Mouse (Mus musculus) stomach, embryonic 16.5 days (tissue): ENCODE results near the gene Gm17359. TPM values are rescaled to one million over a fixed set of nuclear protein-coding genes. Genes with fewer than 3 reads are reported as not detected.

Experiments used
- ATAC-seq: fragments of 200-750 bp; cut with Nextera tagmentation; 2 replicates; pipeline ENCODE4 v1.8.0; 2017; ENCODE audit warnings: moderate number of reproducible peaks, moderate TSS enrichment; ENCODE audit not compliant: insufficient read depth, low FRiP score
- H3K27ac ChIP-seq: fragments of 300-500 bp; sonication (generic); 2 replicates; pipeline ENCODE4 v1.5.1; 2014; ENCODE audit warnings: low read length
- H3K27me3 ChIP-seq: fragments of 300-500 bp; sonication (generic); 2 replicates; pipeline ENCODE4 v1.6.1; 2014; ENCODE audit warnings: low read length, control low read depth, mixed read lengths; ENCODE audit not compliant: control insufficient read depth, insufficient read depth
- H3K36me3 ChIP-seq: fragments of 300-500 bp; sonication (generic); 2 replicates; pipeline ENCODE4 v1.6.1; 2014; ENCODE audit warnings: low read length; ENCODE audit not compliant: control insufficient read depth, insufficient read depth
- H3K4me1 ChIP-seq: fragments of 300-500 bp; sonication (generic); 2 replicates; pipeline ENCODE4 v1.6.1; 2014; ENCODE audit warnings: low read length, control low read depth, mixed read lengths; ENCODE audit not compliant: control insufficient read depth, insufficient read depth
- H3K4me2 ChIP-seq: fragments of 300-500 bp; sonication (generic); 2 replicates; pipeline ENCODE4 v1.6.1; 2014; ENCODE audit warnings: low read depth, low read length, mixed read lengths
- H3K4me3 ChIP-seq: fragments of 300-500 bp; sonication (generic); replicated peaks from 2 replicates; pipeline ENCODE4 v1.5.1; 2014; ENCODE audit warnings: mild to moderate bottlenecking, low read length
- H3K9ac ChIP-seq: fragments of 300-500 bp; sonication (generic); 2 replicates; pipeline ENCODE4 v1.6.1; 2014; ENCODE audit warnings: low read length
- H3K9me3 ChIP-seq: fragments of 300-500 bp; sonication (generic); replicated peaks from 2 replicates; pipeline ENCODE4 v1.6.1; 2016; ENCODE audit warnings: low read length, control low read depth; ENCODE audit not compliant: control insufficient read depth
- WGBS: fragments of 180-500 bp; shearing (Covaris S2); extraction: QIAGEN DNeasy Blood & Tissue Kit; methylation state at CpG from one replicate; pipeline ENCODE4 v1.1.7; 2014; 5-methylcytosine and 5-hydroxymethylcytosine counted together
- polyA plus RNA-seq: library from polyadenylated mRNA; unstranded; fragments of >200 nt; fragmentation: Nextera tagmentation; extraction: Ambion mirVana; gene quantifications from 2 replicates; pipeline ENCODE4 v1.2.1, GENCODE M21; 2015

Gene Gm17359
- polyA plus RNA-seq, 1 experiment from 2014 or later, result not detected

DNA sequence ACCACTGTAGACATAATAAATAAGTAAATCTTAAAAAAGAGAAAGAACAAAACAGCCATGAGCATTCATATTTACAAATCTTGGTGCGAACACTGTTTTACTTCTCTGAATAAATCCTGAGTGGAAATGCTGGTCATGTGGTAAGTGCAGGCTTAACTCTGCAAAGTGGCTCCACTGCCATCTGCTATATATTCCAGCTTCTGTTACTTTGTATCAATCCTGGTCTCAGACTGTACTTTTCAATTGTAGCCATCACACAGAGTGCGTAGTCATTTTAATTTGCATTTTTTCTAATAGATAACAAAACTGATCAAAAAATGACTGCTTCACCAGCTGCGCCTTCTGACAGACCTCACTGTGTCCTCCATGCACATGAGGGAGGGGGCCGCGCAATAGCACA, 133.0 kb downstream of the Gm17359 start:
- Histone ChIP-seq H3K36me3 (0 out of 2 replicates have a peak, but pooled peaks cover 5% of the 10 kb centered on the region), H3K9me3 (no peaks in the 10 kb centered on the region), H3K27ac (no peak overlapping the region), H3K4me2 (no peak overlapping the region), H3K9ac (no peak overlapping the region), H3K4me3 (no peak overlapping the region), H3K4me1 (no peaks in the 10 kb centered on the region), H3K27me3 (no peaks in the 10 kb centered on the region)
- ATAC-seq, result no peak
- 97% methylated on average over 5 of the region's 5 CpGs for WGBS

DNA sequence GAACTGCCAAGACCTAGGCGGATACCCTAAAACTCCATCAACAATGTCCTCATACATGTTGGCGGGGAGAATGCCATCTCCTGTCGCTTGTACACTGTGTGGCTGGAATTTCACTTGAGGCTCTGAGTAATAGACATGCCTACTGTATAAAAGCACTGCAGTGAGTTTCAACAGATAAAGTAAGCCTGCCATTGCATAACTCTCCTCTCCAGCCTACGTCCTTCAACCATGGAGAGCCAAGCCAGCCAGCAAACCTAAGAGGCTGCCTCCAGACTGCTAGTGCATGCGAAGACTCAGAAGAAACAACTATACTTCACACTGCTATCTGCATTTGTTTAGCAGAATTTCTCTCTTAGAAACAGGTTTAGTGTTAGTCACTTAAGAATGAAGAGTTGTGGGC, 135.9 kb downstream of the Gm17359 start:
- Histone ChIP-seq H3K4me2 (no peak overlapping the region), H3K4me3 (no peak overlapping the region), H3K9me3 (no peaks in the 10 kb centered on the region), H3K27ac (no peak overlapping the region), H3K4me1 (no peaks in the 10 kb centered on the region), H3K36me3 (0 out of 2 replicates have a peak, but pooled peaks cover 3% of the 10 kb centered on the region), H3K27me3 (no peaks in the 10 kb centered on the region), H3K9ac (no peak overlapping the region)
- WGBS, result 94% methylated on average over 5 of the region's 5 CpGs
- ATAC-seq, result no peak

DNA sequence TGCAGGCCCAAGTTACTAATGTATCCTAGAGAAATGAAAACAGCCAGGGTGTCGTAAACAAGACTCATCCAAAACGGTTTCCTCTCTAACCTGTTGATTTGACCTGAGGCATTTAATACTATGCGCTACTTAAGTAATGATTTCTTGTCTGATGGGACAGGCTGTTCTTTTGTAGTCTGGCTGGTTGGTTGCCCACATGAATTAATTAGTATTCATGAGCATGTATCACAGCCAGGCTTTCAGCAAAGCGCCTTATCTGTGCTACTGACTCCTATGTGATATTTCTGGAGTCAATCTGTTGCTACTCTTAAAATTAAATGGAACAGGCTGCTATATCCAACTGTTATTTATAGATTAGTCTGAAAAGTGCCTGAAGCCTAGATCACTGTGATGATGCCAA, 138.4 kb downstream of the Gm17359 start:
- Histone ChIP-seq H3K4me1 (no peaks in the 10 kb centered on the region), H3K4me3 (no peak overlapping the region), H3K27ac (no peak overlapping the region), H3K4me2 (no peak overlapping the region), H3K9ac (no peak overlapping the region), H3K9me3 (no peaks in the 10 kb centered on the region), H3K36me3 (peaks cover 13% of the 10 kb centered on the region; the same call in 1 of the 2 replicates), H3K27me3 (no peaks in the 10 kb centered on the region)
- 81% methylated on average over 4 of the region's 4 CpGs for WGBS
- no peak for ATAC-seq

DNA sequence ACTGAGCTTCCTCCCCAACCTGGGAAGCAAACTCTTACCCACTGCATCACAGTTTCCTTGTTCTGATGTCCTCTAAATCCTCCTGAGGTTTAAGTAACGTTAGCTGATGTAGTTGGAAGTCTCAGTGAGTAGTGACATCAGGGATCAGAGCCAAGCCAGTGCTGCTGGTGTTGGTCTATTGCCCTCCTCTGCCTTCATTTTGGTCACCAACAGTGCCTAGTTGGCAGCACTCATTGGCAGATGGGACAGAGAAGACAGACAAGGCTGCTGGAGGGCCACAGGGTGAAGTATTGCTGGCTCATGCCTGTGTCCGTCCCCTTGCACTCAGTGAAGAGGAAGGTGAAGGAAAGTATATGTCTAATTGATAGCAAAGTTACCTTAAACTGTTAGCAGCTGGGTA, 139.5 kb downstream of the Gm17359 start:
- Histone ChIP-seq H3K27ac (no peak overlapping the region), H3K27me3 (no peaks in the 10 kb centered on the region), H3K4me2 (no peak overlapping the region), H3K9ac (no peak overlapping the region), H3K4me3 (no peak overlapping the region), H3K4me1 (no peaks in the 10 kb centered on the region), H3K36me3 (peaks cover 13% of the 10 kb centered on the region; the same call in 1 of the 2 replicates), H3K9me3 (no peaks in the 10 kb centered on the region)
- ATAC-seq, result no peak
- 77% methylated on average over 2 of the region's 2 CpGs for WGBS

DNA sequence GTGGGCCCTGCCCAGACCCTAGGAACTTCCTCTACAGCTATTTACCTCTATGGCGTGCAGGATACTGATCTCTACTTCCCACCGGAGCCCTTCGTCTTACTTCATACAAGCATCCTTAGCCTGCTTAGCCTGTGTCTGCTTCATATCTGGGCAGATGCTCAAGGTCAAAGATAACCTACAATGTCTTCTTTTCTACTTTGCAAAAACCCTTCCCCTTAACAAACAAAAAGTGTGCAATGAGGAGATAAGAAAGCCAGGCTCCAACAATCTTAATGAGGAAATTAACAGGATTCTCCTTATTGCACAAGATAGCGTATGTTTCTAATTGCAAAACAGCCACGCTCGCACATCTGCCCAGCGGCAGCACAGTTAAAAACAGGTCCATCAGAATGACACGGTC, 141.9 kb downstream of the Gm17359 start:
- Histone ChIP-seq H3K36me3 (peaks cover 17% of the 10 kb centered on the region; the same call in 1 of the 2 replicates), H3K27ac (no peak overlapping the region)

DNA sequence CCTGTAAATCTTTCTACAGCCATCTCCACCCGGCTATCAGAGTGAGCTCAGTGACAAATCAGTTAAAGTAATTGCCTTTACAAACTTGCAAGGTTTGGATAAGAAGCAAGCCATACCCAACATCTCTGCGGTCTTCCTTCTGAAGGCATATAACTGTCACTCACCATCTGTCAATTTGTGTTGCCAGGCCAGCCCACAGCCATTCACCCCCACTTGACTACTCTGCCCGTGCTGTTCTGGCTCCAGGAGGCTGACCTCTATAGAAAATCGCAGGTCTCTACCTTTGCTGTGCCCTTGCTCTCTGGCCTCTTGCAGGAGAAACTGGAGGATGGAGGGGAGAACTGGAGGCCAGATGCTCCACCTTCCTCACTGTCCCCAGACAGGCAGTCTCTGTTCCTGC, 142.4 kb downstream of the Gm17359 start:
- H3K9me3 ChIP-seq, result no peaks in the 10 kb centered on the region
- no peak overlapping the region for H3K27ac ChIP-seq
- no peak overlapping the region for H3K9ac ChIP-seq
- no peak overlapping the region for H3K4me3 ChIP-seq
- no peaks in the 10 kb centered on the region for H3K27me3 ChIP-seq
- H3K36me3 ChIP-seq, result peaks cover 19% of the 10 kb centered on the region; the same call in 1 of the 2 replicates
- H3K4me2 ChIP-seq, result no peak overlapping the region
- no peaks in the 10 kb centered on the region for H3K4me1 ChIP-seq
- 83% methylated on average over 4 of the region's 4 CpGs for WGBS
- ATAC-seq, result no peak

More for the DNA sequence above, 141.9 kb downstream of the Gm17359 start:
- 88% methylated on average over 8 of the region's 8 CpGs for WGBS
- H3K4me1 ChIP-seq, result no peaks in the 10 kb centered on the region
- H3K4me2 ChIP-seq, result no peak overlapping the region
- no peak for ATAC-seq
- no peak overlapping the region for H3K9ac ChIP-seq
- no peaks in the 10 kb centered on the region for H3K27me3 ChIP-seq
- H3K9me3 ChIP-seq, result no peaks in the 10 kb centered on the region
- H3K4me3 ChIP-seq, result no peak overlapping the region

DNA sequence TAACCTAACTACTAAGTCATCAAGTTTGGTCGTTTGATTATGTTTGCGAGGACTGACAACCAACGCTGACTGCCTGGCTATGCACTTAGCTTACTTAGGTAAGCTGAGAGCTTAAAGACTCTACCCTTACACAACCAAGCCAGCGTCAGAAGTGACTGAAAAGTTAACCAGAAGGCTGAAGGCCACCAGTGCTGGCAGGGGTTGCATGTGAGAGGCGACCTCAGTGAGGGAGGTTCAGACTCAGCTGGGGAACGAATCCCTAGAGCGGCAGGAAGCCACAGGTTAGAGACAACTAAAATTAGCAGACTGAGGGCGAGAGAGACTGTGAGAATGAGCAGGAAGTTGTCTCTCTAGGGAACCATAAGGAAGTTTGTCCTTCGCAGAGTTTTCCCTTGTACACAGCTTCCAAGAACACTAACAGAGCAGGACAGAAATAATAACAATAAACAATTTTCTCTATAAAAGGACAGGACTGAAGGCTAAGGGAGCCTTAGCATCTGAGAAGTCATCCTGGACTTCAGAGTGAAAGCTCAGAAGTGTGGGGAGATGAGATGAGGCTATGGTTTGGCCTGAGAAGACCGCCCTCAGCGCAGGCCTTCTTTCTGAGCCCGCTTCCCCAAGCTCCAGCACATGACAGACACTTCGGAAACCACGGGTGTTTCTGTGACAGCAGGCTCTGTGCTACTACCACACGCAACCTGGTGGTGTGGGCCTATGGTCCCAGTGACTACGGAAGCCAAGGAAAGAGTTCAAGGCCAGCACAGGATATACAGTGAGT, 148.0 kb downstream of the Gm17359 start:
- no peaks in the 10 kb centered on the region for H3K4me1 ChIP-seq
- H3K27ac ChIP-seq, result peak overlapping the region; percentile 57; the same call in 1 of the 2 replicates
- H3K4me2 ChIP-seq, result no peak overlapping the region
- no peaks in the 10 kb centered on the region for H3K27me3 ChIP-seq
- H3K4me3 ChIP-seq, result no peak overlapping the region
- ATAC-seq, result 0 out of 2 replicates have a peak, but pooled peaks have one; percentile 17
- H3K36me3 ChIP-seq, result peaks cover 7% of the 10 kb centered on the region; the same call in 1 of the 2 replicates
- H3K9me3 ChIP-seq, result no peaks in the 10 kb centered on the region
- H3K9ac ChIP-seq, result no peak overlapping the region
- whole genome bisulfite sequencing, result 82% methylated on average over 16 of the region's 16 CpGs

DNA sequence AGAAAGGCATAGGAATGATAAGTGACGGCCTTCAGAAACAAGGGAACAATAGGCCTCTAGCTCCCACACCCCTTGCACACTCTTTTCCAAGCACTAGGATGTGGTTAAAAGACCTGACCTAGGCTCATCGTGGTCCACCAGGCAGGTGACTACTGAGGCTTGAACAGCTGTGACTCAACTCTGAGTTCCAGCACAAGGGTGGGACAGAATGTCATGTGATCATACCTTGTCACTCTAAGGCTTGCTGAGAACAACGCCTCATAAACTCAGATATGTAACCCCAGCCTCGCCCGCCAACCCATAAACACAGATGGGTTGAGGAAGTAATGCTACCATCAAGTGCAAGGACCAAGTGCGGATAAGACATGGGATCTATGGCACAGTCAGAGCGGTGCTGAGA, 151.6 kb downstream of the Gm17359 start:
- Histone ChIP-seq H3K4me3 (no peak overlapping the region), H3K4me2 (no peak overlapping the region), H3K9me3 (no peaks in the 10 kb centered on the region), H3K36me3 (peaks cover 15% of the 10 kb centered on the region; the same call in 1 of the 2 replicates), H3K27ac (no peak overlapping the region), H3K27me3 (no peaks in the 10 kb centered on the region), H3K9ac (no peak overlapping the region), H3K4me1 (no peaks in the 10 kb centered on the region)
- no peak for ATAC-seq
- 89% methylated on average over 7 of the region's 7 CpGs for WGBS

DNA sequence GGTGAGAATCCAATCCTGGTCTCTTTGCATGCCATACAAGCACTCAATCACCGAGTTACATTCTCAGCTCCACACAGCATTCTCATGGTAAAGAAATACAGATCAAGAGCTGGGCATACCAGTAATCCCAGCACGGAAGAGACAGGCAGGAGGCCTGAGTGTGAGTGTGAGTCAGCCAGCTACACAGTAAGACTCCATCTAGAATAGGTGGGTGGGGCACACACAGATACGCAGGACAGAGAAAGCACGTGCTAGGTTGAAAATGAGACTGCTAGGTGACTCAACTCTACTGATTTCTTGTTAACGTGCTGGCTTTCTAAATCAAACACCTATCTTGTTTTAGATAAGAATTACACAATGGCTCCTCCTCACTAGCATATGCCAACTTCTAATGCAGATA, 153.6 kb downstream of the Gm17359 start:
- no peaks in the 10 kb centered on the region for H3K4me1 ChIP-seq
- H3K4me2 ChIP-seq, result no peak overlapping the region
- peak; percentile 72; the same call in 1 of the 2 replicates for ATAC-seq
- H3K4me3 ChIP-seq, result no peak overlapping the region
- H3K27me3 ChIP-seq, result no peaks in the 10 kb centered on the region
- 75% methylated on average over 5 of the region's 5 CpGs for WGBS
- no peaks in the 10 kb centered on the region for H3K9me3 ChIP-seq
- H3K27ac ChIP-seq, result peak overlapping the region; percentile 7; the same call in 1 of the 2 replicates
- no peak overlapping the region for H3K9ac ChIP-seq
- peaks cover 12% of the 10 kb centered on the region; the same call in 1 of the 2 replicates for H3K36me3 ChIP-seq
